ENCODE assay signal across 8 mouse cellular contexts in the genomic region with DNA sequence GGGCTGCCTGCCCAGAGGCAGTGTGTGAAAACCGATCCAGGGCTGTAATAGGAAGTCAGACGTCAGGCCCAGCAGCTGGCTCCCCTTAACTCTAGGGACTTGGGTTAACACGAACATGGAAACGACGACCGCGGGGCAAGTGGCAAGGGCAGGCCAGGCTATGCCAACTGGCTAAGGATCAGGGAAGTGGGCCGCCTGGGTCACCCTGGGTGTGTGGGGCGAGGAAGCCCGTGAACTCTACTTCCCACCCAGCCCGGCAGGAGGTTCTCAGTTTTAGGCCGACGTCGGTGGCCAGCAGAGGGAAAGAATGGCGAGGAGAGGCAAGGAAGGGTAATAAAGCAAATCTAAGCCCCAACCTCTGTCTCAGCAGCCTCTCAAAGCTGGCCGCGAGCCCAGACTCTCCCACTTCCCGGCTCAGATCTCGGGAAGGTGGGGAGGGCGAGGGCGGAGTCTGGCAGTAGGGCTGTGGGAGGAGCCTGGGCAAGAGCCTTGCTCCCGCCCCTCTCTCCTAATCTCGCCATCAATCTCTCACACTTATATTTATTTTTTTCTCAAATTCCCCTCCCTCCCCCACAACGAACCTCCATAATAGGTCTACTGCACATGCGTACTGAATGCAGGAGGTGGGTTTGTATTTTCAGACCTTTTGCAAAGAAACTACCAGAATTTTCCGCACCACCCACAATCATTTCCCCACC. TPM values are rescaled to one million over a fixed set of nuclear protein-coding genes. Genes with fewer than 3 reads are reported as not detected.
DNase-seq lines count a peak whose midpoint lies in the region; ATAC-seq lines count a peak whose summit lies in the region.

No protein-coding gene starts in this region.

- intact Hi-C loops in gastrocnemius, postnatal 14 days (cut with DNase I; ENCODE audit: low total_unique reads) = no loop called here
- intact Hi-C loops in left cerebral cortex, postnatal 10 days (cut with DNase I) = loop anchor here (5.0 kb wide), 1 partner anchor 34 kb away; no protein-coding TSS in a partner anchor

- peak; percentile 94 for DNase-seq in embryo, embryonic 10.5 days (ENCODE audit: low spot score)
- DNase-seq in gastrocnemius, postnatal 14 days = peak; percentile 97
- DNase-seq in left cerebral cortex, postnatal 10 days (ENCODE audit: extremely low spot score in 1 of 2, low spot score in 2 of 2) = peak; percentile 95 to 99
- DNase-seq in right cerebral cortex, postnatal 25 days = peak; percentile 96
- DNase-seq in urinary bladder, postnatal 4 days (ENCODE audit: low spot score in 2 of 2) = peak; percentile 96 to 98

- ATAC-seq in activated CD4-positive, CD25-positive, alpha-beta regulatory T cell, adult 4 months = peak; percentile 77
- ATAC-seq in inflammation-experienced regulatory T-cells, adult 6 months = peak; percentile 85
- ATAC-seq in megakaryocyte-erythroid progenitor cell, adult 5-6 weeks (replicated peaks; ENCODE audit: low FRiP score, low TSS enrichment, poor library complexity, severe bottlenecking) = peak; percentile 78

RNA-seq across cellular contexts. Expression of gene Chd3, which starts 2.9 kb away (rescaled TPM):
- polyA plus RNA-seq in activated CD4-positive, CD25-positive, alpha-beta regulatory T cell, adult 4 months (2017; shearing (Covaris generic)) = 10 to 100 TPM; 58.7 to 62.7 TPM
- 10 to 100 TPM; 25.5 to 28.7 TPM for total RNA-seq in gastrocnemius, postnatal 14 days (2021)
- 10 to 100 TPM; 30.0 to 68.3 (median 60.9) TPM for polyA plus RNA-seq in inflammation-experienced regulatory T-cells, adult 6 months (2017; shearing (Covaris generic))
- 100 to 1,000 TPM; 525 to 527 TPM for total RNA-seq in left cerebral cortex, postnatal 10 days (2021)
- 45.7 and 57.3 TPM in 2 replicates for total RNA-seq in megakaryocyte-erythroid progenitor cell, adult 5-6 weeks (2014; fragmentation: Nextera tagmentation)
- 21.0 and 49.2 TPM in 2 replicates for total RNA-seq in megakaryocyte-erythroid progenitor cell, adult 5-6 weeks (2017)

RNA-seq across cellular contexts. Expression of gene Rnf227, which starts 26.0 kb away (rescaled TPM):
- 1 to 10 TPM; 2.4 to 3.4 TPM for polyA plus RNA-seq in activated CD4-positive, CD25-positive, alpha-beta regulatory T cell, adult 4 months (2017; shearing (Covaris generic))
- under 1 TPM; 0.35 to 0.68 TPM for total RNA-seq in gastrocnemius, postnatal 14 days (2021)
- polyA plus RNA-seq in inflammation-experienced regulatory T-cells, adult 6 months (2017; shearing (Covaris generic)) = 1 to 10 TPM; 2.5 to 5.9 (median 4.8) TPM
- total RNA-seq in left cerebral cortex, postnatal 10 days (2021) = 10 to 100 TPM; 74.8 to 82.8 TPM
- total RNA-seq in megakaryocyte-erythroid progenitor cell, adult 5-6 weeks (2014; fragmentation: Nextera tagmentation) = 1.9 and 2.8 TPM in 2 replicates
- 3.3 and 5.6 TPM in 2 replicates for total RNA-seq in megakaryocyte-erythroid progenitor cell, adult 5-6 weeks (2017)

RNA-seq across cellular contexts. Expression of gene Naa38, which starts 29.0 kb away (rescaled TPM):
- polyA plus RNA-seq in activated CD4-positive, CD25-positive, alpha-beta regulatory T cell, adult 4 months (2017; shearing (Covaris generic)) = 100 to 1,000 TPM; 146 TPM
- total RNA-seq in gastrocnemius, postnatal 14 days (2021) = 10 to 100 TPM; 79.5 to 87.9 TPM
- 100 to 1,000 TPM; 108 to 130 (median 112) TPM for polyA plus RNA-seq in inflammation-experienced regulatory T-cells, adult 6 months (2017; shearing (Covaris generic))
- total RNA-seq in left cerebral cortex, postnatal 10 days (2021) = 10 to 100 TPM; 84.2 to 85.7 TPM
- total RNA-seq in megakaryocyte-erythroid progenitor cell, adult 5-6 weeks (2014; fragmentation: Nextera tagmentation) = 161 and 169 TPM in 2 replicates
- 156 and 170 TPM in 2 replicates for total RNA-seq in megakaryocyte-erythroid progenitor cell, adult 5-6 weeks (2017)

RNA-seq across cellular contexts. Expression of gene Cyb5d1, which starts 29.1 kb away (rescaled TPM):
- 10 to 100 TPM in 1 of 2 experiments, 1 to 10 TPM in 1; 9.4 to 17.9 TPM for polyA plus RNA-seq in activated CD4-positive, CD25-positive, alpha-beta regulatory T cell, adult 4 months (2017; shearing (Covaris generic))
- 10 to 100 TPM; 19.0 to 20.7 TPM for total RNA-seq in gastrocnemius, postnatal 14 days (2021)
- polyA plus RNA-seq in inflammation-experienced regulatory T-cells, adult 6 months (2017; shearing (Covaris generic)) = 10 to 100 TPM; 13.9 to 20.0 (median 18.4) TPM
- total RNA-seq in left cerebral cortex, postnatal 10 days (2021) = 10 to 100 TPM; 37.9 to 39.8 TPM
- total RNA-seq in megakaryocyte-erythroid progenitor cell, adult 5-6 weeks (2014; fragmentation: Nextera tagmentation) = 16.2 and 20.9 TPM in 2 replicates
- 36.7 and 41.7 TPM in 2 replicates for total RNA-seq in megakaryocyte-erythroid progenitor cell, adult 5-6 weeks (2017)

RNA-seq across cellular contexts. Expression of gene Tmem88, which starts 31.7 kb away (rescaled TPM):
- polyA plus RNA-seq in activated CD4-positive, CD25-positive, alpha-beta regulatory T cell, adult 4 months (2017; shearing (Covaris generic)) = under 1 TPM; 0.22 to 0.51 TPM
- total RNA-seq in gastrocnemius, postnatal 14 days (2021) = 10 to 100 TPM; 12.8 to 15.2 TPM
- 1 to 10 TPM in 1 of 3 experiments, under 1 TPM in 2; 0.40 to 1.0 (median 0.74) TPM for polyA plus RNA-seq in inflammation-experienced regulatory T-cells, adult 6 months (2017; shearing (Covaris generic))
- 1 to 10 TPM; 2.8 to 3.0 TPM for total RNA-seq in left cerebral cortex, postnatal 10 days (2021)
- total RNA-seq in megakaryocyte-erythroid progenitor cell, adult 5-6 weeks (2014; fragmentation: Nextera tagmentation) = 0.37 TPM in 1 of 2 replicates, not detected in the other
- total RNA-seq in megakaryocyte-erythroid progenitor cell, adult 5-6 weeks (2017) = not detected in 2 replicates

Comparison
In these comparisons a context has a peak if more than half of its experiments do, and no peak if none do; other contexts are left out.
1. Peak in every context shown above with its lines: DNase-seq and ATAC-seq.
2. RNA of gene Chd3, which starts 2.9 kb away (total RNA-seq): 525 to 527 TPM in left cerebral cortex, postnatal 10 days; 21.0 to 57.3 TPM in megakaryocyte-erythroid progenitor cell, adult 5-6 weeks and 25.5 to 28.7 TPM in gastrocnemius, postnatal 14 days; every median in the first group is over 4 times any median in the second.
3. RNA of gene Rnf227, which starts 26.0 kb away (total RNA-seq): 74.8 to 82.8 TPM in left cerebral cortex, postnatal 10 days; 1.9 to 5.6 TPM in megakaryocyte-erythroid progenitor cell, adult 5-6 weeks and 0.35 to 0.68 TPM in gastrocnemius, postnatal 14 days; every median in the first group is over 10 times any median in the second.